Mouse (Mus musculus) Muller cell, postnatal 12 days (primary cell): Measurements from ENCODE around the gene Plekha7.
"Not testable (repeated sequence)": the region's sequence is repeated elsewhere in the genome, so short reads cannot be mapped to it uniquely, and the experiment has no call there.

Experiments
- DNase-seq: peaks from one replicate; pipeline ENCODE4 v3.0.0-alpha.2; 2015; ENCODE audit errors: inconsistent ontology term

Gene Plekha7

DNA sequence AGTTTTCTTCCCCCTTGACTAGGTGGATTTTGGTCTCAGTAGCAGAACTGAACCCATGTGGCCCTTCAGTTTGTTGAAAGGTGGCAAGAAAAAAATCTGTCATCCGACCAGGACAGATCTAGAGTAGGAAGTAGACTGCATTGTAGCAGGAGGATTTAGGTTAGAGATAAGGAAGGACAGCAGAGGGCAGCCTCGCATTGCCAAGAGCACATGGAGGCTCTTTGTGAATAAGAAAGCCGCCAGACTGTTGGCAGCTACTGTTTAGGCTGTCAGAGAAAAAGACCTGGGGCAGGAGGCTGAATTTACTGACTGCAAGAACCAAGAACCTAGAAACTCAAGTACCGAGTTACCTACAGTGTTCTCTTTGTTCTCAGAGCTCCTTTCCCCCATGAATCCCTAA, 176.8 kb downstream of the Plekha7 start:
- no peak for DNase-seq

GRCm38 (mm10) chr7:116129374-116129773, 178.8 kb downstream of the Plekha7 start:
- no peak for DNase-seq

DNA sequence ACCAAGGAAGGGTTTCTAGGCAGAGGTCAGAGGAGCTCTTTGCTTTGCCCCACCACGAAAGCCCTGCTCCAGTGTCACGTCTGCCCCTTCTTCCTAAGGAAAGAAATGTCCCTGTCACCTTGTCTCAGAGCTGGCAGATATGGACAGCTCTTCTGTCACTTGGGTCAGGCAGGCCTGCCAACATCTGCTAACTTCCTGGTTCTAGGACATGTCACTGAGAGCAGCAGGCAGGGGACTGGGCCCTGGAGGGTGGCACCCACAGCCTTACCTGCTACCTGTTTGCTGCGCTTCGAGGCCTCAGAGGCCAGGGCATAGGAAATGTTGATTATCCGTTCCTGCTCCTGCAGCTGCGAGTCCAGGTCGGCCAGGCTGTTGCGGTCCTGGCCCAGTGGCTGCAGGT, 179.9 kb downstream of the Plekha7 start:
- no peak for DNase-seq

DNA sequence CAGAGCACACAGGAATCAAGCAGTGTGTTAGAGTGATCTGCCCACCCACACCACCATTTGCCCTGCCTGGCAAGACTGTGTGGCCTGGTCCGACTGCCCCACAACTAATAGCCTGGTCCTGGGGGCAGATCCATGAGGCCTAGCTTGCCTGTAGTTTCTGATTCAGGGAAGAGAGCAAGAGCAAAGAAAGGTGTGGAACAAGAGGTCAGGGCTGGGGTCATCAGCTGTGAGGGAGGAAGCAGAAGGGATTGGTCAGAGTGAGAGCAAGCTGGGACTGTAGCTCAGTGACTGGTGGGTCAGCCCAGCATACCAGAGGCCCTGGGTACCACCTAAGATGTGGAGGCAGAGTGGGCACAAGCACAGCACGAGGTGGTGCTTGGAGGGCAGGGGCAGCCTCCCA, 181.1 kb downstream of the Plekha7 start:
- DNase-seq = no peak

DNA sequence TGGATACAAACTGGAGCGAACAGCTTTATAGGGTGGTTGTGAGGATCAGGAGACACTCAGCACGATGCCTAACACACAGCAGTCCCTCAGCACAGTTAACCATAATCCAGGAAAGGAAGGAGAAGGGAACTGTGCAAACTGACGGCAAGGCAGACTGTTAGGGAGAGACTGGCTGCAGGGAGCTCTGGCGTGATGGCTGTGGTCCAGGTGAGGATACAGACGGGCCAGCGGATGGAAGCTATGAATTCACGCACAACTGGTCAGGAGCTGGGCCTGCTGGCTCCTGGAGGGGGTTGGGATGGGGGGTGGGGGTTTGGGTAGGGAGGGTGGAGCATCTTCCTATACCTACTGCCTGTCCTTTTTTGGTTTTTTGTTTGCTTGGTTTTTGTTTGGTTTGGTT, 182.5 kb downstream of the Plekha7 start:
- DNase-seq = no peak

- DNase-seq = no peak
Observed at GRCm38 (mm10) chr7:116124057-116124456, 184.1 kb downstream of the Plekha7 start.

DNA sequence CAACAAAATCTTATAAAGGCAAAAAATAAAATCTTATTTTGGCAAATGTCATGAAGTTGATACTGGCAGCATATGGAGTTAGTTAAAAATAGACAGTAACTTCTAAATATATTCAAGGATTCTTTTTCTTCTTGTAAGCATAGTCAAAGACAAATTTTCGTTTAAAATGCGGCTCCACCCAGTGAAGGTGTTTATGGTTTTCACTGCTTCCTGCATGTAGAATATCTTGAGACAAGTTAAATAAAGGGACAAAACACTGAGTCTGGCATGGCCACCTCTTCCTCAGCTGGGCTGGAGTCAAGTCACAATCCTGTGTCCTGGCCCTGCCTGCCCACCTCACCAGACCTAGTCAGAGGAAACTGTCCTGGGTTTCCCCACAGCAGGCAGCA, 184.6 kb downstream of the Plekha7 start:
- DNase-seq = no peak

DNA sequence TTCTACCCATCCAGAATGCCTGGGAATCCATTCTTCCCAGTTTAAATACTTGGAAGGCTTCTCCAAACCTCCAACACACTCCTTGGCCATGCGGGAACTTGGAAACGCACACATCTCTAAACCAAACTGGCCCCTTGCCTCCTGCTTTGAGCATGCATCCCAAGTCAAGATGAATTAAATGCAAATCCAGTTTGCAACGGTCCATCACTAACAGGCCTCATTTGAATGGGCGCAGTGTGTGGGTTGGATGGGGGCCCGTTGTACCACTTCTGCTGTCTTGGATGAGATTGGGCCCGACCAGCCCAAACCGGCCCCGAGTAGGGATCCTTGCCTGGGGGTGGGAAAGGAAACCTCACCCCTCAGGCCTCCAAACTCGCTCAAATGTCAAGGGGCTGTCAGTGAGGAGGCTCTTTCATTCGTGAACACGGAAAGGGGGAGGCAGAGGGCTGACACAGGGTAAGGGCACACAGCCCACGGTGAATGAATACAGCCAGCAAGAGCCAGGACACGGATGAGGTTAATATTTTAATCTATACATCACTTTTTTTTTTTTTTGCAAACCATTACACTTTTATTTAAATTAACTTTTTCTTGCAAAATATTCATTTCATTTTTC, 185.1 kb downstream of the Plekha7 start:
- DNase-seq = peak; percentile 88

DNA sequence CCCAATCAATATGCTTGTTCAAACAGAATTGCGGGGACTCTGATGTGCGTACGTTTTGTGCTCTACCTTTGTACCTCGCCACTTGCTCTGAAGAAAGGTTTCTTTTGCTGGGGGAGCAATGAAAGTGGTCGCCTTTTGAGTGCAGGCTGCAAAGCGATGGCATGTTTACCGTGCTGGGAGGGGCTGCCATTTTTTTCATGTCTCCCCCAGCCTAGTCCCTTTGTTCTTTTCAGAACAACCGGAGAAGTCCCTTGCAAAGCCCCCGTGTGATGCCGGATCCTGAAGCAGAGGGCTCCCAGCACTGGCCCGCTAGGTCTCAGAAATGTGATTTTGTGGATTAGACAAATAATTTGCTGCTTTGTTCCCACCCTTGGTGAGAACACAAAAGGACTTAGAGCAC, 187.0 kb downstream of the Plekha7 start:
- no peak for DNase-seq

DNA sequence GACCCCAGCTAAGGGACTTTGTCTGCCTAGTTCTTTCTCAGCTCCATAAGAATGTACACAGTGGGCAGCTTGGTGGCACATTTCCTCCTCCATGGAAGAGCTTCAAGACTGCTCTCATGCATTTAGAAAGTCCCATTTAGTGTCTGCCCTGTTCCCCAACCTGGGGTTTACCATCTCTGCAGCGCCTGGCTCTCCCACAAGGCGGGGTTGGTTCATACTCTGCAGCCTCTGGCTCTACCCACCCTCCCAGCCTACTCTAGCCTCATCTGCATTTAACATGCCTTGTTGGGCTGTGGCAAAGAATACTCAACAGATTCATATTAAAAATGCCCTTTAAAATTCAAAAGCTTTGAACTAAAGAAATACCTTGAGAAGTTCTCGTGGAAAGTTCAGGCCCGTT, 187.4 kb downstream of the Plekha7 start:
- DNase-seq = no peak

DNA sequence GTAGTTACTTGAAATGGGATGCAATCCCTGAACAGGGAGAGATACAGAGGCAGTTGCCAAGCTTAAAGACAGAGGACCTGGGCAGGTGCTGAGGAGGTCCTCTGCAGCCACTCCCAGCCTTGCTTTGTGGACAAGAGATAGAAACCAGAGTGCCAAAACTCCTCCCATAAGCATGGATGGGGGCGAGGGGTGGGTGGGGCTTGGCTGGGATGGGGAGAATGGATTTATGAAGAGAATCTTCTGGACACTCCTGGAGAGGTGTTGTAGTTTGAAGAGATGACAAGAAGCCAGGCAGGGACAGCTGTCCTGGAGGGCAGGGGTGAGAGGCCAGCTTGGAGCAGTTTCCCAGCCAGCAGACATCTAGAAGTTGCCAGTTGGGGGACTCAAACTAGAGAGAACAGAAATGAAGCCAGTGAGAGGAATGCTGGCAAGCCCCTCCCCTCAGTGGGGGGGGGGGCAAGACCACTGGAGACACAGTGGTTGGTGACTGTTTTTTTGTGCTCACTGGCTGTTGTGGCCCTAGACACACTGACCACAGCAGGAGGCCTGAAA, 188.8 kb downstream of the Plekha7 start:
- no peak for DNase-seq

- peak; percentile 67 for DNase-seq
Observed at GRCm38 (mm10) chr7:116115991-116116390, 192.2 kb downstream of the Plekha7 start.

DNA sequence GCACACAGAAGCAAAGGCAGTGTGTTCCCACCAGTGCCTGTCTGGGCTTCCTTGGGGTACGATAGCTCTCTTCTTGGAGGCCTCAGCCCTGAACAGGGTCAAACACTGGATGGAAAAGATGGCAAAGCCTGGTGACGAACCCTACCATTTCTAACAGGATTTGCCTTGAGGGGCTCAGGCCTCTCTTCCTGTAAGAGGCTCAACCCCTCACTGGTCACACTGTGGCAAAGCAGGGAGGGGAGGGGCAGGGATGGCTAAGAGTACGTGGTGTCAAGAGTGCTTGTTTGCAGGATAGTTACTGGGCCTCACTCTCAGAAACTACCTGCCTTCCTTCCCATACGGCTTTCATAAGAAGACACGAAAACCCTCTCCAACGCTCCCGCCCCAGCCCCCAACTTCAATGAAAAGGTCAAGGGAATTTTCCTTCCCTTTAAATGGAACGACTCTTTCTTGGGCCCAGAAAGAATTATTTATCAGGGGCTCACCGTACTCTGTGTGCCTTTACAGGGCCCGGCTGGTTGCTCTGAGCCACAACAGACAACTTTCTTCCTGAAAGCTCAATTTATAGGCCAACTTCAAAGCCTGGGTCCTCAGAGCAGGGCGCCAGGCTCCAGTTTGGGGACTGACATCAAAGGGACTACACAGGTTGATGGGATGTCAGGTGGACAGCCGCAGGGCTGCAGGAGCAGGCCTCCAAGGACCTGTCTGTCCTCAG, 192.8 kb downstream of the Plekha7 start:
- DNase-seq = no peak

- peak; percentile 43 for DNase-seq
Observed at GRCm38 (mm10) chr7:116111546-116111945, 196.6 kb downstream of the Plekha7 start.

- no peak for DNase-seq
Observed at GRCm38 (mm10) chr7:116110661-116111060, 197.5 kb downstream of the Plekha7 start.

DNA sequence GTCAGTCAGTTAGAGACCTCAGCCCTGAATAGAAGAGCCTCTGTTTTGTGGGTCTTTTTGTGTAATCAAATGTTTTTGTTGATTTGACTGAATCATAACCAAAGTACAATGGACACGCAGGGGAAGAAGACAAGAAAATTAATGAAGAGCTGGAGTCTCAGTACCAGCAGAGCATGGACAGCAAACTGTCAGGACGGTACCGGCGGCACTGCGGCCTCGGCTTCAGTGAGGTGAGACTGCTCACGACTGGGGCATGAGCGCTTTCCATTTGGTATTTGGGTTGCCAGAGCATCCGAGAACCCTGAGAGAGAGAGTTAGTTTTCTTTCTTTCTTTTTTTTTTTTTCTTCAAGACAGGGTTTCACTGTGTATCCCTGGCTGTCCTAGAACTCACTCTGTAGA, 205.1 kb downstream of the Plekha7 start:
- DNase-seq = no peak

DNA sequence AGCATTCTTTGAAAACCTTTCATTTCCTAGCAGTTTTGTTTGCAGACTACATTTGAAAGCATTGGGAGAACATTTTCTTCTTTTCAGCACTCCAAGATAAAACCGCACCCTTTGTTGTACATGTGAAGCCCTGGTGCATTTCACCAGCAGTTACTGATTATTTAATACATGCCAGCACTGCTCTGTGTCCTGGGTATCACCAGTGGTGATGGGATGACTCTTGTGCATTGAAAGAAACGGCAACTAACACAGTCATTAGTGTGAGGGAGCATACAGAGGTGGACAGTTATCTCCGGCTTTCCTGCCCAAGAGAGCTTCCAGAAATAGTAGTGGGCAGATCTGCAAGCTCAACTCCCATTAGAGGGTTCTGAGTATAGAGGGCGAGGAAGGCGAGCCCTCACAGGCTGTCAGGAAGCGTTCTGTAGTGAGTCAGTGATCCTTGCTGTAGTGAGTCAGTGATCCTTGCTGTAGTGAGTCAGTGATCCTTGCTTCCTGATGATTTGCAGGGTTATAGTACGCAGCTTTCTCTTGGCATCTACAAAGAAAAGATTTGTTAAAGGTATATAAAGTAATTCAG, 208.1 kb downstream of the Plekha7 start:
- DNase-seq = peak; percentile 66

DNA sequence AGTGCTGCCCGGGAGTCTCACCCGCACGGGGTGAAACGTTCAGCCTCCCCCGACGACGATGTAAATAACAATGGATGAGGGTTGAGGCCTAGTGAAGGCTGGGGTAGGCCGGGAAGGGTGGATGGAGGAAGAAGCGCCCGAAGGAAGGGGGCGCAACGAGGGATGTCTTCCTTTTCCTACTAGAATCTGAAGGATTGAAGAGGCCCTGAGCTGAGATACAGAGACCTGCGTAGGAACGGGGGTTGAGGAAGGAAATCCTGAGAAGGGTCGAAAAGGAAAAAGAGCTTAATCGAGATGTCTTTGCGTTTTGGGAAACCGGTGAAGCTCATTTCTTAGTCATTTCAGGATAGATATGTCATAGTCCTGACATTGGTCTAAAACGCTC, 214.7 kb downstream of the Plekha7 start:
- DNase-seq = no peak

- DNase-seq = peak; percentile 98
Observed at GRCm38 (mm10) chr7:116092710-116093465, 215.3 kb downstream of the Plekha7 start.

- DNase-seq = not testable (repeated sequence)
Observed at GRCm38 (mm10) chr7:116084366-116084765, 223.8 kb downstream of the Plekha7 start, which contains the start of gene Gm4353. TSS of gene Gm4353 (minus strand) at chr7:116084635.
